Mouse (Mus musculus) thymus, adult 2 months (tissue): ENCODE measurements around the gene Scimp. TPM values are rescaled to one million over a fixed set of nuclear protein-coding genes. Genes with fewer than 3 reads are reported as not detected.

Source experiments
- DNase-seq: peaks from one replicate; pipeline ENCODE4 v3.0.0; 2021
- H3K27ac ChIP-seq: fragments of 200-500 bp; 2 replicates; pipeline ENCODE4 v1.5.1; 2012; ENCODE audit warnings: low read length, control low read depth; ENCODE audit not compliant: control insufficient read depth, insufficient read depth
- H3K27me3 ChIP-seq: fragments of 200-500 bp; 2 replicates; pipeline ENCODE4 v1.6.1; 2012; ENCODE audit warnings: mild to moderate bottlenecking, low read length, moderate library complexity, mixed read lengths; ENCODE audit not compliant: control insufficient read depth, insufficient read depth
- H3K36me3 ChIP-seq: fragments of 200-500 bp; 2 replicates; pipeline ENCODE4 v1.6.1; 2012; ENCODE audit warnings: mild to moderate bottlenecking, low read length, moderate library complexity; ENCODE audit not compliant: control insufficient read depth, insufficient read depth
- H3K4me1 ChIP-seq: fragments of 200-500 bp; replicated peaks from 2 replicates; pipeline ENCODE4 v1.6.1; 2012; ENCODE audit warnings: low read length; ENCODE audit not compliant: control insufficient read depth, insufficient read depth
- H3K4me3 ChIP-seq: fragments of 200-500 bp; 2 replicates; pipeline ENCODE4 v1.5.1; 2012; ENCODE audit warnings: mild to moderate bottlenecking, low read length, control low read depth, moderate library complexity; ENCODE audit not compliant: control insufficient read depth, insufficient read depth
- CTCF ChIP-seq: fragments of 200-500 bp; IDR thresholded peaks from 2 replicates; pipeline ENCODE4 v1.5.1; 2012; ENCODE audit warnings: mild to moderate bottlenecking, control low read depth, low read length, moderate library complexity, borderline replicate concordance; ENCODE audit not compliant: control insufficient read depth, poor library complexity, insufficient read depth; ENCODE audit errors: extremely low read depth
- POLR2A ChIP-seq: fragments of 200-500 bp; IDR thresholded peaks from 2 replicates; pipeline ENCODE4 v1.6.1; 2012; ENCODE audit warnings: mild to moderate bottlenecking, low read length, control low read depth, moderate library complexity; ENCODE audit not compliant: control insufficient read depth, poor library complexity, insufficient read depth; ENCODE audit errors: extremely low read depth
- WGBS: fragments of 180-500 bp; shearing (Covaris S2); methylation state at CpG from one replicate; pipeline ENCODE4 v1.1.7; 2018; 5-methylcytosine and 5-hydroxymethylcytosine counted together
- polyA plus RNA-seq: library from polyadenylated mRNA; depleted of rRNA; stranded (reverse); fragments of >200 nt; gene quantifications from 2 replicates; pipeline ENCODE4 v1.2.3, GENCODE M21; 2012

Scimp gene
- polyA plus RNA-seq, 1 experiment = 3.1 TPM

- Histone ChIP-seq H3K27ac (no peak overlapping the region), H3K4me1 (no peaks in the 10 kb centered on the region), H3K4me3 (no peak overlapping the region), H3K36me3 (no peaks in the 10 kb centered on the region), H3K27me3 (no peaks in the 10 kb centered on the region; the same call in 1 of the 2 replicates)
- WGBS = 34% methylated on average over 11 of the region's 11 CpGs
- DNase-seq = no peak
- no peak for TF ChIP-seq POLR2A
- no peak for TF ChIP-seq CTCF
Measured at GRCm38 (mm10) chr11:70828975-70829615, 16.7 kb upstream of the Scimp start.

DNA sequence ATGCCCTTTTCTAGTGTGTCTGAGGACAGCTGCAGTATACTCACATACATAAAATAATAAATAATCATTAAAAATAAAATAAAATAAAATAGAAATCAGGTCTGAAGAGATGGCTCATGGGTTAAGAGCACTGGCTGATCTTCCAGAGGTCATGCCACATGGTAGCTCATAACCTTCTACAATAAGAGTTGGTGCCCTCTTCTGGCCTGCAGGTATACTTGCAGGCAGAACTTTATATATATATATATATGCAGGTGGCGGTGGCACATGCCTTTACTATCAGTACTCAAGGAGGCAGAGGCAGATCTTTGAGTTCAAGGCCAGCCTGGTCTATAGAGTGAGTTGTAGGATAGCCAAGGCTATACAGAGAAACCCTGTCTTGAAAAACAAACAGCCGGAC is 13.8 kb upstream of the Scimp start:
- H3K27ac ChIP-seq = no peak overlapping the region
- no peaks in the 10 kb centered on the region; the same call in 1 of the 2 replicates for H3K27me3 ChIP-seq
- no peaks in the 10 kb centered on the region for H3K4me1 ChIP-seq
- 70% methylated on average over 2 of the region's 2 CpGs for WGBS
- H3K36me3 ChIP-seq = no peaks in the 10 kb centered on the region
- TF ChIP-seq CTCF = no peak
- TF ChIP-seq POLR2A = no peak
- no peak overlapping the region for H3K4me3 ChIP-seq
- DNase-seq = peak; percentile 30

- TF ChIP-seq POLR2A (no peak), CTCF (no peak)
- H3K36me3 ChIP-seq = no peaks in the 10 kb centered on the region
Measured at GRCm38 (mm10) chr11:70821728-70822591, 9.6 kb upstream of the Scimp start.

DNA sequence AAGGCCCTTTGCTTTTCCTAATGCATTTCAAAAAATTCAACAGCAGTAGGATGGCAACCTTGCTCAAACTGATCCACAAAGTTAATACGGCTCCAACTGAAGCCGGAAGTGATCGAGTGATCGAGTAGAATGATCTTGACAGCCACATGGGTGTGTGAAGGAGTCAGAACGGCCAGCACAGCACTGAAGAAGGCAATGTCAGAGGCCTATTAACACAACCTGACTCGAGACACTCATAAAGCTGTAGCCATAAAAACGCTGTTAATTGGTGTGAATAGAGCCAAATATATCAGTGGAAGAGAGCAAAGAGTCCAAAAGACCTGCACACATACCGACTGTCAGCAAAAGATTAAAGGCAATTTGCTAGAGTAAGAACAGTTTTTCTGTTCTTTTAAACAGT is 7.7 kb upstream of the Scimp start:
- WGBS = 90% methylated on average over 8 of the region's 8 CpGs
- Histone ChIP-seq H3K4me1 (no peaks in the 10 kb centered on the region), H3K27me3 (no peaks in the 10 kb centered on the region), H3K36me3 (no peaks in the 10 kb centered on the region), H3K27ac (no peak overlapping the region), H3K4me3 (no peak overlapping the region)
- TF ChIP-seq CTCF = no peak
- TF ChIP-seq POLR2A = no peak
- DNase-seq = no peak

More at GRCm38 (mm10) chr11:70821728-70822591, 9.6 kb upstream of the Scimp start:
- DNase-seq = no peak
- Histone ChIP-seq H3K27me3 (no peaks in the 10 kb centered on the region), H3K27ac (no peak overlapping the region), H3K4me3 (no peak overlapping the region), H3K4me1 (no peaks in the 10 kb centered on the region)
- WGBS = 82% methylated on average over 17 of the region's 17 CpGs

DNA sequence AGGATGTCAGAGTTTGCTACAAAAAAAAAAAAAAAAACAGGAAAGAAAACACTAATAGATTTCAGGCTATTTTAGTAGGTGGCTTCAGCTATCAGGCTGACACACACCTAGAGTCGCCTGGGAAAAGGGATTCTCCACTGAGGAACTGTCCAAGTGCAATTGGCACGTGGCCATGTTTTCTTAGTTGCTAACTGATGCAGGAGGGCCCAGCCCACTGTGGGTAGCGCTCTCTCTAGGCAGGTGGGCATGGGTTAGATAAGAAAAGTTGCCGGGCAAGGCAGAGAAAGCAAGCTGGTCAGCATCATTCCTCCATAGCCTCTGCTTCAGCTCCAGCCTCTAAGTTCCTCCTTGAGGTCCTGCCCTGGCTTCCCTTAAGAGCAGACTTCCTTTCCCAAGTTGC is 4.4 kb upstream of the Scimp start:
- Histone ChIP-seq H3K27me3 (no peaks in the 10 kb centered on the region), H3K27ac (no peak overlapping the region), H3K4me1 (no peaks in the 10 kb centered on the region), H3K36me3 (no peaks in the 10 kb centered on the region), H3K4me3 (no peak overlapping the region)
- DNase-seq = no peak
- 84% methylated on average over 4 of the region's 4 CpGs for WGBS
- TF ChIP-seq POLR2A = no peak
- TF ChIP-seq CTCF = no peak

DNA sequence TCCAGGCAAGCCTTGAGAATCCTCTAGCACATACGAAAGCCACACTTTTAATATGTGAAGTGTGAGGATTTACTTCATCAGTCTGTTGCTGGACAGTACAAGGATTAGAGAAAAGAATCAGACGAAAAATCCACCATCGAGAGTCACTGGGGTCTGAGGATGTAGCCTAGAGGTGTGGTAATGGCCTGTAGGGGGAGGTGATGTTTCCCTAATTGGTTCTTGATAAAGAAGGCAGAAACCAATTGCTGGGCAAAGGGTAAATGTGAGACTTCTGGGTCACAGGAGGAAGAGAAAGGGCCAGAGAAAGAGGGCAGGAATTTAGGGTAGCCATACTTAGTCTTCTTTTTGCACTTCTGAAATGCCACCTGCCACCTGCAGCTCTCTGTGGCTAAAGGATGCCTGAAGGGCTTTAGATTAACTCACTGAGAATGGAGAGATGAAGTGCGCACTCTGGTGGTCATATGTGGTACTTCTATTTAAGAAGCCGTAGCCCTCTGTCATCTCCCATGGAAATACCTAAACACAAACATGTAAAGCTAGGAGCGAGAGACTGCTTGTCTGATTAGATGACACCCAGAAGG is 3.2 kb upstream of the Scimp start:
- peak; percentile 60 for DNase-seq
- WGBS = 22% methylated on average over 6 of the region's 6 CpGs

More for the DNA sequence above, 3.2 kb upstream of the Scimp start:
- H3K36me3 ChIP-seq = no peaks in the 10 kb centered on the region
- no peaks in the 10 kb centered on the region for H3K27me3 ChIP-seq
- TF ChIP-seq CTCF (no peak), POLR2A (no peak)
- H3K27ac ChIP-seq = no peak overlapping the region
- no peak overlapping the region for H3K4me3 ChIP-seq
- H3K4me1 ChIP-seq = no peaks in the 10 kb centered on the region
